Mouse (Mus musculus): Measurements from ENCODE around the gene Zfand3.
A peak's percentile ranks its signal among the peaks of the same experiment; 100 is the strongest.

The Zfand3 gene

GRCm38 (mm10) chr17:30228439-30229215 is 224.1 kb downstream of the Zfand3 start:
- peak; percentile 13 for DNase-seq (ENCODE audit: low read depth)

- DNase-seq (ENCODE audit: low read depth), result no peak
Measured at GRCm38 (mm10) chr17:30230428-30230827, 225.9 kb downstream of the Zfand3 start.

- no peak for DNase-seq (ENCODE audit: low read depth)
Measured at GRCm38 (mm10) chr17:30231483-30231882, 226.9 kb downstream of the Zfand3 start.

- no peak for DNase-seq (ENCODE audit: low read depth)
Measured at GRCm38 (mm10) chr17:30232698-30233097, 228.2 kb downstream of the Zfand3 start.

GRCm38 (mm10) chr17:30235380-30235779 is 230.8 kb downstream of the Zfand3 start:
- no peak for DNase-seq (ENCODE audit: low read depth)

- no peak for DNase-seq (ENCODE audit: low read depth)
Measured at GRCm38 (mm10) chr17:30236611-30237010, 232.1 kb downstream of the Zfand3 start.

GRCm38 (mm10) chr17:30237600-30237999 is 233.1 kb downstream of the Zfand3 start:
- DNase-seq (ENCODE audit: low read depth), result no peak

GRCm38 (mm10) chr17:30239458-30239857 is 234.9 kb downstream of the Zfand3 start:
- DNase-seq (ENCODE audit: low read depth), result no peak

- DNase-seq (ENCODE audit: low read depth), result no peak
Measured at GRCm38 (mm10) chr17:30240659-30241058, 236.1 kb downstream of the Zfand3 start.

GRCm38 (mm10) chr17:30241061-30241460 is 236.5 kb downstream of the Zfand3 start:
- DNase-seq (ENCODE audit: low read depth), result no peak

GRCm38 (mm10) chr17:30241720-30242322 is 237.3 kb downstream of the Zfand3 start:
- DNase-seq (ENCODE audit: low read depth), result no peak

GRCm38 (mm10) chr17:30242647-30243046 is 238.1 kb downstream of the Zfand3 start:
- DNase-seq (ENCODE audit: low read depth), result no peak

- no peak for DNase-seq (ENCODE audit: low read depth)
Measured at GRCm38 (mm10) chr17:30243540-30243939, 239.0 kb downstream of the Zfand3 start.

- no peak for DNase-seq (ENCODE audit: low read depth)
Measured at GRCm38 (mm10) chr17:30244651-30245307, 240.2 kb downstream of the Zfand3 start.

- DNase-seq (ENCODE audit: low read depth), result no peak
Measured at GRCm38 (mm10) chr17:30245308-30245706, 240.8 kb downstream of the Zfand3 start.

- no peak for DNase-seq (ENCODE audit: low read depth)
Measured at GRCm38 (mm10) chr17:30253028-30253427, 248.5 kb downstream of the Zfand3 start.

- no peak for DNase-seq (ENCODE audit: low read depth)
Measured at GRCm38 (mm10) chr17:30253924-30254323, 249.4 kb downstream of the Zfand3 start.

- DNase-seq (ENCODE audit: low read depth), result no peak
Measured at GRCm38 (mm10) chr17:30255928-30256560, 251.5 kb downstream of the Zfand3 start.

GRCm38 (mm10) chr17:30258480-30258879 is 253.9 kb downstream of the Zfand3 start:
- no peak for DNase-seq (ENCODE audit: low read depth)

GRCm38 (mm10) chr17:30259938-30260337 is 255.4 kb downstream of the Zfand3 start:
- no peak for DNase-seq (ENCODE audit: low read depth)
